Mouse (Mus musculus) midbrain, embryonic 13.5 days (tissue): ENCODE measurements around the gene Lrrc73. TPM values are rescaled to one million over a fixed set of nuclear protein-coding genes. Genes with fewer than 3 reads are reported as not detected.

Experiments
- ATAC-seq: fragments of 200-750 bp; cut with Nextera tagmentation; 2 replicates; pipeline ENCODE4 v1.8.0; 2017; ENCODE audit warnings: mild to moderate bottlenecking, moderate TSS enrichment, moderate library complexity
- H3K27ac ChIP-seq: fragments of 300-500 bp; sonication (generic); 2 replicates; pipeline ENCODE4 v1.5.1; 2015; ENCODE audit warnings: inconsistent platforms, mild to moderate bottlenecking, moderate library complexity
- H3K27me3 ChIP-seq: fragments of 300-500 bp; sonication (generic); 2 replicates; pipeline ENCODE4 v1.6.1; 2015; ENCODE audit warnings: mild to moderate bottlenecking, inconsistent platforms
- H3K36me3 ChIP-seq: fragments of 300-500 bp; sonication (generic); 2 replicates; pipeline ENCODE4 v1.6.1; 2015; ENCODE audit warnings: mild to moderate bottlenecking, inconsistent platforms
- H3K4me1 ChIP-seq: fragments of 300-500 bp; sonication (generic); replicated peaks from 2 replicates; pipeline ENCODE4 v1.6.1; 2015; ENCODE audit warnings: inconsistent platforms
- H3K4me2 ChIP-seq: fragments of 300-500 bp; sonication (generic); replicated peaks from 2 replicates; pipeline ENCODE4 v1.6.1; 2015; ENCODE audit warnings: moderate library complexity, mild to moderate bottlenecking, inconsistent platforms
- H3K4me3 ChIP-seq: fragments of 300-500 bp; sonication (generic); replicated peaks from 2 replicates; pipeline ENCODE4 v1.5.1; 2015; ENCODE audit warnings: mild to moderate bottlenecking, inconsistent platforms
- H3K9ac ChIP-seq: fragments of 300-500 bp; sonication (generic); replicated peaks from 2 replicates; pipeline ENCODE4 v1.6.1; 2015; ENCODE audit warnings: mild to moderate bottlenecking, inconsistent platforms
- H3K9me3 ChIP-seq: fragments of 300-500 bp; sonication (generic); 2 replicates; pipeline ENCODE4 v1.6.1; 2016; ENCODE audit warnings: mild to moderate bottlenecking, inconsistent platforms
- WGBS: fragments of 180-500 bp; shearing (Covaris S2); methylation state at CpG from one replicate; pipeline ENCODE4 v1.1.7; 2015; 5-methylcytosine and 5-hydroxymethylcytosine counted together
- polyA plus RNA-seq: library from polyadenylated mRNA; unstranded; fragments of >200 nt; fragmentation: Nextera tagmentation; extraction: Ambion mirVana; gene quantifications from 2 replicates; pipeline ENCODE4 v1.2.1, GENCODE M21; 2015

Lrrc73 gene
- 7.5 and 8.2 TPM in 2 replicates for polyA plus RNA-seq

DNA sequence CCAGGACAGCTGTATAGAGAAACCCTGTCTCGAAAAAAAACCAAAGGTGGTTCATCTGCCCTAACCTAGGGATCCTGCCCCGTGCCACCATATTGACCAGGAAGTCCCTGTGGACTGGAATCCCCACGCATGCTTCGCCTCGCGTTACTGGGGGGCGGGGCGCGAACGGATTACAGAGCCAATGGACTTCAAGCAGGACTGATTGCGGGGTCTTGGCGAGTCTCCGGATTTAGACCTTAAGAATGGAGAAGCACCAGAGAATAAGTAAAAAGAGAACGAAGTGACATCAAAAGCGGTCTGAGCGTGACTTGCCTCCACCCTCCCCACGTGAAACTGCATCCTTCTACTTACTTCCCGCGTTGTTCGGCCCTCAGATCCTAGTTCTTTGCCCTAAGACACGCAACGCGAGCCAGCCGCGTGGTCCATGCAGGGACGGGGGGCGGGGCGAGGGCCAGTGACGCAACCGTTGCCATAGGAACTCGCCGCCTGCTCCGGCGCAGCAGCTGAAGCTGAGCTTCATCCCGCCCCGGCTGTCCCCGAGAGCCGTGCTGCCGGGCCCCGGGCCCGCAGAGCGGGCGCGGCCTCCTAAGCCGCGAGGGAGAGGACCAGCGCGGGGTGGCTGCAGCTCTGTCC lies at the start of gene Lrrc73:
Gene Lrrc73, plus strand, starts transcription at position 80 of the 633 bp plus-strand sequence.
- 2% methylated on average over 39 of the region's 48 CpGs for WGBS
- ATAC-seq = peak; percentile 87
- Histone ChIP-seq H3K4me2 (peak within 1 kb of the TSS; percentile 98), H3K4me3 (peak within 1 kb of the TSS; percentile 82), H3K36me3 (peaks cover 58% of the 10 kb centered on the region), H3K9me3 (no peaks in the 10 kb centered on the region), H3K4me1 (peaks cover 39% of the 10 kb centered on the region), H3K27ac (peak within 1 kb of the TSS; percentile 70), H3K27me3 (peaks cover 6% of the 10 kb centered on the region), H3K9ac (peak within 1 kb of the TSS; percentile 82)

GRCm38 (mm10) chr17:46206676-46207075 lies 46.7 kb upstream of the Lrrc73 start:
- ATAC-seq = no peak
- no peaks in the 10 kb centered on the region for H3K27me3 ChIP-seq
- no peak overlapping the region for H3K27ac ChIP-seq
- H3K9ac ChIP-seq = no peak overlapping the region
- H3K4me3 ChIP-seq = no peak overlapping the region
- H3K4me1 ChIP-seq = peaks cover 18% of the 10 kb centered on the region
- peaks cover 59% of the 10 kb centered on the region for H3K36me3 ChIP-seq
- no peaks in the 10 kb centered on the region for H3K9me3 ChIP-seq
- no peak overlapping the region for H3K4me2 ChIP-seq

DNA sequence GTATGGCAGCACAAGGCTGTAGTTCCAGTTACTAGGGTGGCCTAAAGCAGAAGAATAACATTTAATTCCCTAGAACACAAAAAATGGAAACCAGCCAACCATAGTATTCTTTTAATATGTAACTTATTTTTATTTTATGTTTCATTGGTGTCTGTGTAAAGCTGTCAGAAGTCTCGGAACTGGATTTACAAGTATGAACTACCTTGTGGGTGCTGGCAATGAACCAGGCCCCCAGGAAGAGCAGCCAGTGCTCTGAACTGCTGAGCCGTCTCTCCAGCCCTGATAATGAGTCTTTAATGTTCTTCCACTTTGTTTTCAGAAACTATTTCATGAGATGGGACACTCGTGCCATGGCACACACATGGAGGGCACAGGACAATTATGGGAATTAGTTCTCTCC lies 42.8 kb upstream of the Lrrc73 start:
- Histone ChIP-seq H3K27me3 (no peaks in the 10 kb centered on the region), H3K4me1 (no peaks in the 10 kb centered on the region), H3K4me3 (no peak overlapping the region), H3K36me3 (peaks cover 91% of the 10 kb centered on the region), H3K9ac (no peak overlapping the region), H3K27ac (no peak overlapping the region), H3K4me2 (no peak overlapping the region), H3K9me3 (no peaks in the 10 kb centered on the region)
- WGBS = 96% methylated on average over 3 of the region's 3 CpGs
- no peak for ATAC-seq

- ATAC-seq = no peak
- no peak overlapping the region for H3K9ac ChIP-seq
- H3K9me3 ChIP-seq = no peaks in the 10 kb centered on the region
- no peaks in the 10 kb centered on the region for H3K27me3 ChIP-seq
- H3K36me3 ChIP-seq = peaks cover 98% of the 10 kb centered on the region
- H3K4me1 ChIP-seq = no peaks in the 10 kb centered on the region
- WGBS = 94% methylated on average over 3 of the region's 3 CpGs
- no peak overlapping the region for H3K27ac ChIP-seq
- no peak overlapping the region for H3K4me3 ChIP-seq
- H3K4me2 ChIP-seq = no peak overlapping the region
Measured at GRCm38 (mm10) chr17:46221601-46222000, 31.7 kb upstream of the Lrrc73 start.

GRCm38 (mm10) chr17:46227576-46227975 lies 25.8 kb upstream of the Lrrc73 start:
- H3K36me3 ChIP-seq = peaks cover 97% of the 10 kb centered on the region
- no peaks in the 10 kb centered on the region for H3K27me3 ChIP-seq
- H3K4me3 ChIP-seq = no peak overlapping the region
- H3K9ac ChIP-seq = no peak overlapping the region
- no peak overlapping the region for H3K4me2 ChIP-seq
- H3K4me1 ChIP-seq = no peaks in the 10 kb centered on the region
- H3K9me3 ChIP-seq = no peaks in the 10 kb centered on the region
- no peak for ATAC-seq
- no peak overlapping the region for H3K27ac ChIP-seq
- WGBS = 89% methylated on average over 7 of the region's 7 CpGs

- Histone ChIP-seq H3K36me3 (peaks cover 90% of the 10 kb centered on the region), H3K4me3 (no peak overlapping the region), H3K4me1 (no peaks in the 10 kb centered on the region), H3K9ac (0 out of 2 replicates have a peak overlapping the region, but pooled peaks have one; percentile 19), H3K9me3 (no peaks in the 10 kb centered on the region), H3K4me2 (no peak overlapping the region), H3K27ac (no peak overlapping the region), H3K27me3 (no peaks in the 10 kb centered on the region)
- WGBS = 96% methylated on average over 1 of the region's 1 CpGs
- no peak for ATAC-seq
Measured at GRCm38 (mm10) chr17:46236067-46236466, 17.3 kb upstream of the Lrrc73 start.

DNA sequence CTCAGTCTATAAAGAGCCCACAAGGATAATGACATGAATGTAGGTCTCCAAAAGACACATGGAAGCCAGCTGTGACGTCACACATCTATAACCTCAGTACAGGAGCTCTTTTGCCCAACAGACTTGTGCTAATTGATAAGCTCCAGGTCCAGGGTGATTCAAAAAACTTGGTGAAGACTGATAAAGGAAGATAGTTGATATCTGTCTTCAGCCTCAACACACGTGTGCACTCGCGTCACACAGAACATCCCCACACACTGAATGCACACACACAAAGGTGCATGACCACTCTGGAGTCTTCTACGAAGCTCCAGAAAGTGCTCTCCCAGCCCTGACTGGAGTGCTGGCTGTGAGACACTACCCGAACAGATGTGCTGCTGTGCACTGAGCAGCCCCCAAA lies 16.3 kb upstream of the Lrrc73 start:
- H3K27me3 ChIP-seq = no peaks in the 10 kb centered on the region
- no peaks in the 10 kb centered on the region for H3K9me3 ChIP-seq
- H3K4me1 ChIP-seq = no peaks in the 10 kb centered on the region
- H3K36me3 ChIP-seq = peaks cover 92% of the 10 kb centered on the region
- no peak overlapping the region for H3K9ac ChIP-seq
- H3K4me2 ChIP-seq = no peak overlapping the region
- no peak for ATAC-seq
- WGBS = 96% methylated on average over 6 of the region's 6 CpGs
- H3K27ac ChIP-seq = no peak overlapping the region
- no peak overlapping the region for H3K4me3 ChIP-seq

GRCm38 (mm10) chr17:46237480-46237879 lies 15.9 kb upstream of the Lrrc73 start:
- H3K27ac ChIP-seq = no peak overlapping the region
- H3K27me3 ChIP-seq = no peaks in the 10 kb centered on the region
- ATAC-seq = no peak
- H3K4me1 ChIP-seq = no peaks in the 10 kb centered on the region
- H3K4me2 ChIP-seq = no peak overlapping the region
- 88% methylated on average over 5 of the region's 5 CpGs for WGBS
- no peaks in the 10 kb centered on the region for H3K9me3 ChIP-seq
- no peak overlapping the region for H3K4me3 ChIP-seq
- peaks cover 92% of the 10 kb centered on the region for H3K36me3 ChIP-seq
- H3K9ac ChIP-seq = no peak overlapping the region

DNA sequence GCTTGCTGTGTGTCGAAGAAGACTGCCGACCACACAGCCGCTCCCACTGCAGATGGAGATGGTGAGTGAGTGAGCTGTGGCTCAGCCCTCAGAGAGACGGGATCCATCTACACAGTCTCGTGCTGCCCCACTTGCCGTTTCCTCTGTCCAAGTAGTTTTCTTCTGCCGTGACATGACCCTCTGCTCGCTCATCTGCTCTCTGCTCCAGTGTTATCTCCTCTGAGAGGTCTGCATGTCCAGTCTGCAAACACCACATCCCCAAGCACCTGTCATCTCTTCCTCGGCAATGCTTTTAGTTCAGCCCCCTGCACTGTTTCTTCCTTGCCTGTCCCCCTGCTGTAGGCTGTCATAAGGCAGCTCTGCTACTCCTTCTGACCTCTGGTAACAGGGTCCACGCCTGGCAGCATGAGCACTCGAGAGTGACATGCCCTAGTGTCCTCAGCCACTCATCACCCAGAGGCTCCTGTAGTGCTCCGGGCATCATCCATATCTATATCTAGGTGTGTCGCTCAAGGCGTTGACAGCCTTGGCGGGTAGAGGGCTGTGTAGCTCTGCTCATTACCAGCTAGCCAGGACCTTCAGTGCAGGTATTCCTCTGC lies 13.7 kb upstream of the Lrrc73 start:
- Histone ChIP-seq H3K9me3 (no peaks in the 10 kb centered on the region), H3K27me3 (no peaks in the 10 kb centered on the region), H3K27ac (no peak overlapping the region), H3K9ac (no peak overlapping the region), H3K4me1 (no peaks in the 10 kb centered on the region), H3K36me3 (peaks cover 92% of the 10 kb centered on the region), H3K4me2 (no peak overlapping the region), H3K4me3 (no peak overlapping the region)
- WGBS = 94% methylated on average over 15 of the region's 15 CpGs
- ATAC-seq = no peak

GRCm38 (mm10) chr17:46241471-46241870 lies 11.9 kb upstream of the Lrrc73 start:
- Histone ChIP-seq H3K27ac (no peak overlapping the region), H3K9me3 (no peaks in the 10 kb centered on the region), H3K27me3 (no peaks in the 10 kb centered on the region), H3K4me1 (peaks cover 7% of the 10 kb centered on the region), H3K36me3 (peaks cover 98% of the 10 kb centered on the region), H3K9ac (no peak overlapping the region), H3K4me3 (no peak overlapping the region), H3K4me2 (no peak overlapping the region)
- ATAC-seq = no peak
- 86% methylated on average over 11 of the region's 11 CpGs for WGBS

DNA sequence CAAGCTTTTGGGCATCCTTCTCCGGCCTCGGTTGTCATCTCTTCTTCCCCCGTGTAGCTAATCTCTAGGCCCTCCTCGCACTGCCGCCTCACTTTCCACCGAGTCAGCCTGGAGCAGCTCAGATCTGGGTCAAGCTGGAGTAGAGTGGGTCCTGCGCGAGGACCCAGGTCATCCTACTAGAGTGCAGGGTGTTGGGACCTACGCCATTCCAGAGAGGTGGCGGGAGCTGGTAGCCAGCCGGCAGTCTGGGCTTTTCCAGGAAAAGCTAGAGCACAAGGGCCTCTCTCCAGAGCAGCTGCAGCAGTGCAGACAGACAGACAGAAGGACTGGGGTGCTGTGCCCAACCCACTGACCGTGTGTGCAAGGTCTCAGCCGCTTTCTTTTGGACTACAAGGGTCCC lies 11.1 kb upstream of the Lrrc73 start:
- Histone ChIP-seq H3K4me3 (no peak overlapping the region), H3K36me3 (peaks cover 93% of the 10 kb centered on the region), H3K4me2 (no peak overlapping the region), H3K27me3 (no peaks in the 10 kb centered on the region), H3K9me3 (no peaks in the 10 kb centered on the region), H3K9ac (no peak overlapping the region), H3K27ac (no peak overlapping the region), H3K4me1 (peaks cover 14% of the 10 kb centered on the region)
- no peak for ATAC-seq
- WGBS = 86% methylated on average over 13 of the region's 13 CpGs

DNA sequence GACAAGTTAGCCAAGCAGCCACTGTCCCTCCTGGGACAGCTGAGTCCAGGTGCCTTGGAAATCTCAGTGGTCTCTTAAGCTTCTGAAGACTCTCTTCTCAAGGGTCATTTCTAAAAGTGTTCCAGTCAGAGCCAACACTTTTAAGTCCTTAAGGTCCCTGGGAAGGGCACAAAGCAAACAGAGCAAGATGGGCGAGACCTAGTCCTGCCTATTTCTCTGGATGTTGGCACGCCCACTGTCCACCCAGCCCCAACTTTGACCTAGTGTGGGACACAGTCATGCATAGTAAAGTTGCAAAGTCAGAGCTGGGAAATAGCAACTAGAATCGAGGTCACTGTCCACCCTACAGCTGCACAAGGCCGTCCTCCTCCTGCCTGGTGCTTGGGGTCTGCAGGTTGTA lies 10.3 kb upstream of the Lrrc73 start:
- ATAC-seq = no peak
- H3K9ac ChIP-seq = no peak overlapping the region
- peaks cover 14% of the 10 kb centered on the region for H3K4me1 ChIP-seq
- H3K4me2 ChIP-seq = no peak overlapping the region
- no peak overlapping the region for H3K27ac ChIP-seq
- peaks cover 85% of the 10 kb centered on the region for H3K36me3 ChIP-seq
- no peak overlapping the region for H3K4me3 ChIP-seq
- no peaks in the 10 kb centered on the region for H3K27me3 ChIP-seq
- no peaks in the 10 kb centered on the region for H3K9me3 ChIP-seq
- 90% methylated on average over 4 of the region's 4 CpGs for WGBS

GRCm38 (mm10) chr17:46243624-46244023 lies 9.7 kb upstream of the Lrrc73 start:
- Histone ChIP-seq H3K4me3 (no peak overlapping the region), H3K36me3 (peaks cover 79% of the 10 kb centered on the region), H3K4me1 (peaks cover 17% of the 10 kb centered on the region), H3K9ac (no peak overlapping the region), H3K9me3 (no peaks in the 10 kb centered on the region), H3K27me3 (no peaks in the 10 kb centered on the region), H3K27ac (no peak overlapping the region), H3K4me2 (no peak overlapping the region)
- 83% methylated on average over 2 of the region's 2 CpGs for WGBS
- no peak for ATAC-seq
